7 mouse cellular contexts compared by ENCODE assay signal in genomic region chr11:82845415-82846078, GRCm38 (mm10). TPM values are rescaled to one million over a fixed set of nuclear protein-coding genes. Genes with fewer than 3 reads are reported as not detected.
DNase-seq lines count a peak whose midpoint lies in the region; ATAC-seq and TF ChIP-seq lines count a peak whose summit lies in the region.

No protein-coding gene starts in this region.

- TF ChIP-seq POLR2A in small intestine, adult 2 months (IDR thresholded peaks at IDR 0.05; ENCODE audit: low read depth, low read length) = no peak

- peak; percentile 90 for DNase-seq in adipocyte (ENCODE audit: low spot score)
- peak; percentile 39 for DNase-seq in cerebellum, adult 9-11 months
- peak; percentile 28 to 30 for DNase-seq in frontal cortex, postnatal 36 days (ENCODE audit: low spot score in 2 of 2)
- peak; percentile 32 for DNase-seq in limb, embryonic 11.5 days (ENCODE audit: low spot score)
- peak; percentile 89 for DNase-seq in midbrain, embryonic 11.5 days (ENCODE audit: low spot score, missing footprints)

- H3K4me2 ChIP-seq in hindbrain, embryonic 13.5 days = peak overlapping the region; percentile 37
- peak overlapping the region; percentile 10; the same call in 1 of the 2 replicates for H3K4me2 ChIP-seq in limb, embryonic 11.5 days (ENCODE audit: low read depth, severe bottlenecking)
- 0 out of 2 replicates have a peak overlapping the region, but pooled peaks have one; percentile 4 for H3K4me2 ChIP-seq in midbrain, embryonic 11.5 days

- TF ChIP-seq CTCF in small intestine, adult 2 months (IDR thresholded peaks at IDR 0.05; ENCODE audit: extremely low read depth, insufficient read length, insufficient replicate concordance, low read depth, low read length) = no peak

- no peaks in the 10 kb centered on the region for H3K27me3 ChIP-seq in hindbrain, embryonic 13.5 days
- H3K27me3 ChIP-seq in limb, embryonic 11.5 days (ENCODE audit: control insufficient read depth, insufficient read depth, low read length) = no peaks in the 10 kb centered on the region
- H3K27me3 ChIP-seq in midbrain, embryonic 11.5 days (ENCODE audit: control insufficient read depth, insufficient read depth, low read length) = no peaks in the 10 kb centered on the region
- no peaks in the 10 kb centered on the region for H3K27me3 ChIP-seq in small intestine, adult 2 months (ENCODE audit: control insufficient read depth, insufficient read depth, low read length)

- H3K4me1 ChIP-seq in hindbrain, embryonic 13.5 days (replicated peaks) = peaks cover 26% of the 10 kb centered on the region
- peaks cover 19% of the 10 kb centered on the region for H3K4me1 ChIP-seq in limb, embryonic 11.5 days (ENCODE audit: control insufficient read depth, insufficient read depth, low read length)
- peaks cover 5% of the 10 kb centered on the region; the same call in 1 of the 2 replicates for H3K4me1 ChIP-seq in midbrain, embryonic 11.5 days (ENCODE audit: control insufficient read depth, insufficient read depth, low read length)
- no peaks in the 10 kb centered on the region for H3K4me1 ChIP-seq in small intestine, adult 2 months (ENCODE audit: control insufficient read depth, insufficient read depth, insufficient read length, low read length)

- H3K9ac ChIP-seq in hindbrain, embryonic 13.5 days = peak overlapping the region; percentile 65
- H3K9ac ChIP-seq in limb, embryonic 11.5 days (ENCODE audit: low read length) = no peak overlapping the region
- 0 out of 2 replicates have a peak overlapping the region, but pooled peaks have one; percentile 39 for H3K9ac ChIP-seq in midbrain, embryonic 11.5 days (ENCODE audit: low read length)

- no peaks in the 10 kb centered on the region for H3K36me3 ChIP-seq in hindbrain, embryonic 13.5 days
- no peaks in the 10 kb centered on the region for H3K36me3 ChIP-seq in limb, embryonic 11.5 days (ENCODE audit: control insufficient read depth, insufficient read depth, low read length)
- no peaks in the 10 kb centered on the region for H3K36me3 ChIP-seq in midbrain, embryonic 11.5 days (ENCODE audit: control insufficient read depth, insufficient read depth, low read length)
- no peaks in the 10 kb centered on the region for H3K36me3 ChIP-seq in small intestine, adult 2 months (ENCODE audit: control insufficient read depth, insufficient read depth, low read length)

- peak overlapping the region; percentile 10 for H3K27ac ChIP-seq in hindbrain, embryonic 13.5 days
- 0 out of 2 replicates have a peak overlapping the region, but pooled peaks have one; percentile 40 for H3K27ac ChIP-seq in limb, embryonic 11.5 days (replicated peaks; ENCODE audit: low read depth, low read length)
- no peak overlapping the region for H3K27ac ChIP-seq in midbrain, embryonic 11.5 days (ENCODE audit: low read depth, low read length)
- peak overlapping the region; percentile 31; the same call in 1 of the 2 replicates for H3K27ac ChIP-seq in small intestine, adult 2 months (ENCODE audit: insufficient read depth, low read depth, low read length)

- WGBS in hindbrain, embryonic 13.5 days = 28% methylated on average over 16 of the region's 16 CpGs
- WGBS in limb, embryonic 11.5 days = 34% methylated on average over 16 of the region's 16 CpGs
- WGBS in midbrain, embryonic 11.5 days = 28% methylated on average over 16 of the region's 16 CpGs
- WGBS in small intestine, adult 2 months = 54% methylated on average over 16 of the region's 16 CpGs

- 0 out of 2 replicates have a peak, but pooled peaks have one; percentile 49 for ATAC-seq in hindbrain, embryonic 13.5 days (ENCODE audit: low FRiP score)
- ATAC-seq in limb, embryonic 11.5 days (ENCODE audit: insufficient number of reproducible peaks, low FRiP score, low TSS enrichment, low read depth) = no peak
- ATAC-seq in midbrain, embryonic 11.5 days (ENCODE audit: low FRiP score) = peak; percentile 74

- peak overlapping the region; percentile 7; the same call in 1 of the 2 replicates for H3K4me3 ChIP-seq in hindbrain, embryonic 13.5 days
- no peak overlapping the region for H3K4me3 ChIP-seq in limb, embryonic 11.5 days (ENCODE audit: low read depth, low read length)
- H3K4me3 ChIP-seq in midbrain, embryonic 11.5 days (ENCODE audit: low read depth, low read length) = no peak overlapping the region
- H3K4me3 ChIP-seq in small intestine, adult 2 months (ENCODE audit: low read depth, low read length) = peak overlapping the region; percentile 34

- no peaks in the 10 kb centered on the region for H3K9me3 ChIP-seq in hindbrain, embryonic 13.5 days
- no peaks in the 10 kb centered on the region for H3K9me3 ChIP-seq in limb, embryonic 11.5 days (ENCODE audit: control insufficient read depth, low read length)
- no peaks in the 10 kb centered on the region for H3K9me3 ChIP-seq in midbrain, embryonic 11.5 days (ENCODE audit: control insufficient read depth, low read length)

RNA-seq across cellular contexts. Expression of gene Rffl, which starts 25.5 kb away (rescaled TPM):
- polyA plus RNA-seq in hindbrain, embryonic 13.5 days (2015; fragmentation: Nextera tagmentation; extraction: Ambion mirVana) = 4.7 and 5.6 TPM in 2 replicates
- 11.4 and 12.7 TPM in 2 replicates for polyA plus RNA-seq in limb, embryonic 11.5 days (2014; fragmentation: Nextera tagmentation; extraction: Ambion mirVana)
- polyA plus RNA-seq in midbrain, embryonic 11.5 days (2014; fragmentation: Nextera tagmentation; extraction: Ambion mirVana) = 8.9 and 9.2 TPM in 2 replicates
- 7.0 and 8.9 TPM in 2 replicates for polyA plus RNA-seq in small intestine, adult 2 months (2012; rRNA removed)

RNA-seq across cellular contexts. Expression of gene Rad51d, which starts 44.9 kb away (rescaled TPM):
- polyA plus RNA-seq in hindbrain, embryonic 13.5 days (2015; fragmentation: Nextera tagmentation; extraction: Ambion mirVana) = 12.3 and 13.4 TPM in 2 replicates
- polyA plus RNA-seq in limb, embryonic 11.5 days (2014; fragmentation: Nextera tagmentation; extraction: Ambion mirVana) = 12.8 and 13.1 TPM in 2 replicates
- 13.7 and 17.4 TPM in 2 replicates for polyA plus RNA-seq in midbrain, embryonic 11.5 days (2014; fragmentation: Nextera tagmentation; extraction: Ambion mirVana)
- 6.8 and 10.2 TPM in 2 replicates for polyA plus RNA-seq in small intestine, adult 2 months (2012; rRNA removed)

RNA-seq across cellular contexts. Expression of gene Fndc8, which starts 46.4 kb away (rescaled TPM):
- 0.71 and 0.80 TPM in 2 replicates for polyA plus RNA-seq in hindbrain, embryonic 13.5 days (2015; fragmentation: Nextera tagmentation; extraction: Ambion mirVana)
- 0.15 and 0.20 TPM in 2 replicates for polyA plus RNA-seq in limb, embryonic 11.5 days (2014; fragmentation: Nextera tagmentation; extraction: Ambion mirVana)
- polyA plus RNA-seq in midbrain, embryonic 11.5 days (2014; fragmentation: Nextera tagmentation; extraction: Ambion mirVana) = 0.19 and 0.30 TPM in 2 replicates
- polyA plus RNA-seq in small intestine, adult 2 months (2012; rRNA removed) = 0.13 TPM in 1 of 2 replicates, not detected in the other

Comparison
In these comparisons a context has a peak if more than half of its experiments do, and no peak if none do; other contexts are left out.
1. DNase-seq: peak in every context shown above with its lines; median percentile 90 in adipocyte; 89 in midbrain, embryonic 11.5 days; 39 in cerebellum, adult 9-11 months; 32 in limb, embryonic 11.5 days; 29 in frontal cortex, postnatal 36 days.
2. H3K4me3 ChIP-seq: peak in hindbrain, embryonic 13.5 days (single experiment) and small intestine, adult 2 months (single experiment); none in limb, embryonic 11.5 days (single experiment) and midbrain, embryonic 11.5 days (single experiment).
3. Peak in every context shown above with its lines, with median percentiles within 50 percentile points of each other: H3K4me2 ChIP-seq.